Mouse (Mus musculus): ENCODE data around the gene Ppp5c. TPM values are rescaled to one million over a fixed set of nuclear protein-coding genes. Genes with fewer than 3 reads are reported as not detected.

Ppp5c gene
- polyA plus RNA-seq, 1 experiment = 70.5 TPM

- TF ChIP-seq CTCF (IDR thresholded peaks at IDR 0.05; ENCODE audit: control insufficient read depth, insufficient read depth, low read length) (no peak), POLR2A (IDR thresholded peaks at IDR 0.05; ENCODE audit: borderline replicate concordance, control insufficient read depth, low read depth, low read length) (no peak)
- no peak overlapping the region for H3K27ac ChIP-seq (ENCODE audit: control insufficient read depth, insufficient read depth, low read depth, low read length, poor library complexity)
- H3K4me3 ChIP-seq (replicated peaks; ENCODE audit: control insufficient read depth, low read depth, low read length) = no peak overlapping the region
- WGBS = 6% methylated on average over 11 of the region's 11 CpGs
- peaks cover 6% of the 10 kb centered on the region for H3K4me1 ChIP-seq (ENCODE audit: control insufficient read depth, insufficient read depth, low read length)
Measured at GRCm38 (mm10) chr7:17062845-17063244, 35.1 kb upstream of the Ppp5c start.

GRCm38 (mm10) chr7:17062389-17062788 lies 34.7 kb upstream of the Ppp5c start, which contains the start of gene Hif3a:
Gene Hif3a, minus strand, starts transcription at chr7:17062427.
- H3K27ac ChIP-seq (ENCODE audit: control insufficient read depth, insufficient read depth, low read depth, low read length, poor library complexity) = no peak within 1 kb of the TSS; the same call in 1 of the 2 replicates
- 34% methylated on average over 15 of the region's 15 CpGs for WGBS
- H3K4me3 ChIP-seq (replicated peaks; ENCODE audit: control insufficient read depth, low read depth, low read length) = no peak within 1 kb of the TSS
- peaks cover 6% of the 10 kb centered on the region for H3K4me1 ChIP-seq (ENCODE audit: control insufficient read depth, insufficient read depth, low read length)
- TF ChIP-seq CTCF (IDR thresholded peaks at IDR 0.05; ENCODE audit: control insufficient read depth, insufficient read depth, low read length) (no peak), POLR2A (IDR thresholded peaks at IDR 0.05; ENCODE audit: borderline replicate concordance, control insufficient read depth, low read depth, low read length) (no peak)

- 40% methylated on average over 22 of the region's 22 CpGs for WGBS
- TF ChIP-seq POLR2A (IDR thresholded peaks at IDR 0.05; ENCODE audit: borderline replicate concordance, control insufficient read depth, low read depth, low read length) (no peak), CTCF (IDR thresholded peaks at IDR 0.05; ENCODE audit: control insufficient read depth, insufficient read depth, low read length) (peak; percentile 22; the same call in 1 of the 2 replicates)
- Histone ChIP-seq H3K4me1 (ENCODE audit: control insufficient read depth, insufficient read depth, low read length) (peaks cover 6% of the 10 kb centered on the region), H3K27ac (ENCODE audit: control insufficient read depth, insufficient read depth, low read depth, low read length, poor library complexity) (peak overlapping the region; percentile 31; the same call in 1 of the 2 replicates), H3K4me3 (replicated peaks; ENCODE audit: control insufficient read depth, low read depth, low read length) (no peak overlapping the region)
Measured at GRCm38 (mm10) chr7:17060782-17061605, 33.3 kb upstream of the Ppp5c start.

- TF ChIP-seq POLR2A (IDR thresholded peaks at IDR 0.05; ENCODE audit: borderline replicate concordance, control insufficient read depth, low read depth, low read length) = peak; percentile 40; the same call in 1 of the 2 replicates
- no peak for TF ChIP-seq CTCF (IDR thresholded peaks at IDR 0.05; ENCODE audit: control insufficient read depth, insufficient read depth, low read length)
- no peak overlapping the region for H3K4me3 ChIP-seq (replicated peaks; ENCODE audit: control insufficient read depth, low read depth, low read length)
- WGBS = 7% methylated on average over 9 of the region's 9 CpGs
- no peak overlapping the region; the same call in 1 of the 2 replicates for H3K27ac ChIP-seq (ENCODE audit: control insufficient read depth, insufficient read depth, low read depth, low read length, poor library complexity)
- peaks cover 6% of the 10 kb centered on the region for H3K4me1 ChIP-seq (ENCODE audit: control insufficient read depth, insufficient read depth, low read length)
Measured at GRCm38 (mm10) chr7:17060031-17060781, 32.5 kb upstream of the Ppp5c start.

GRCm38 (mm10) chr7:17059463-17059844 lies 31.7 kb upstream of the Ppp5c start:
- Histone ChIP-seq H3K4me1 (ENCODE audit: control insufficient read depth, insufficient read depth, low read length) (peaks cover 6% of the 10 kb centered on the region), H3K4me3 (replicated peaks; ENCODE audit: control insufficient read depth, low read depth, low read length) (no peak overlapping the region), H3K27ac (ENCODE audit: control insufficient read depth, insufficient read depth, low read depth, low read length, poor library complexity) (peak overlapping the region; percentile 28; the same call in 1 of the 2 replicates)
- WGBS = 51% methylated on average over 3 of the region's 3 CpGs
- TF ChIP-seq CTCF (IDR thresholded peaks at IDR 0.05; ENCODE audit: control insufficient read depth, insufficient read depth, low read length) = no peak
- TF ChIP-seq POLR2A (IDR thresholded peaks at IDR 0.05; ENCODE audit: borderline replicate concordance, control insufficient read depth, low read depth, low read length) = no peak

- WGBS = 14% methylated on average over 8 of the region's 8 CpGs
- Histone ChIP-seq H3K4me1 (ENCODE audit: control insufficient read depth, insufficient read depth, low read length) (peaks cover 6% of the 10 kb centered on the region), H3K27ac (ENCODE audit: control insufficient read depth, insufficient read depth, low read depth, low read length, poor library complexity) (peak overlapping the region; percentile 39), H3K4me3 (replicated peaks; ENCODE audit: control insufficient read depth, low read depth, low read length) (no peak overlapping the region)
- TF ChIP-seq CTCF (IDR thresholded peaks at IDR 0.05; ENCODE audit: control insufficient read depth, insufficient read depth, low read length) = no peak
Measured at GRCm38 (mm10) chr7:17058816-17059462, 31.2 kb upstream of the Ppp5c start.

GRCm38 (mm10) chr7:17058071-17058689 lies 30.5 kb upstream of the Ppp5c start:
- peak overlapping the region; percentile 39 for H3K27ac ChIP-seq (ENCODE audit: control insufficient read depth, insufficient read depth, low read depth, low read length, poor library complexity)
- TF ChIP-seq CTCF (IDR thresholded peaks at IDR 0.05; ENCODE audit: control insufficient read depth, insufficient read depth, low read length) (no peak), POLR2A (IDR thresholded peaks at IDR 0.05; ENCODE audit: borderline replicate concordance, control insufficient read depth, low read depth, low read length) (no peak)
- H3K4me3 ChIP-seq (replicated peaks; ENCODE audit: control insufficient read depth, low read depth, low read length) = no peak overlapping the region
- H3K4me1 ChIP-seq (ENCODE audit: control insufficient read depth, insufficient read depth, low read length) = peaks cover 6% of the 10 kb centered on the region
- 2% methylated on average over 16 of the region's 16 CpGs for WGBS
